Mouse (Mus musculus) embryonic facial prominence, embryonic 14.5 days (tissue): ENCODE results near the gene Epsti1. TPM values are rescaled to one million over a fixed set of nuclear protein-coding genes. Genes with fewer than 3 reads are reported as not detected.

Experiments used
- ATAC-seq: fragments of 200-750 bp; cut with Nextera tagmentation; 2 replicates; pipeline ENCODE4 v1.8.0; 2017; ENCODE audit warnings: low read depth, moderate number of reproducible peaks, moderate TSS enrichment
- DNase-seq: peaks from one replicate; pipeline ENCODE4 v3.0.0-alpha.2; 2015; ENCODE audit warnings: low spot score
- H3K27ac ChIP-seq: fragments of 300-500 bp; sonication (generic); replicated peaks from 2 replicates; pipeline ENCODE4 v1.5.1; 2014; ENCODE audit warnings: low read depth, mild to moderate bottlenecking, low read length, moderate library complexity
- H3K27me3 ChIP-seq: fragments of 300-500 bp; sonication (generic); replicated peaks from 2 replicates; pipeline ENCODE4 v1.6.1; 2014; ENCODE audit warnings: low read length; ENCODE audit not compliant: control insufficient read depth, insufficient read depth
- H3K36me3 ChIP-seq: fragments of 300-500 bp; sonication (generic); 2 replicates; pipeline ENCODE4 v1.6.1; 2014; ENCODE audit warnings: low read length, mixed read lengths; ENCODE audit not compliant: control insufficient read depth, insufficient read depth
- H3K4me1 ChIP-seq: fragments of 300-500 bp; sonication (generic); 2 replicates; pipeline ENCODE4 v1.6.1; 2014; ENCODE audit warnings: antibody characterized with exemption, low read length; ENCODE audit not compliant: control insufficient read depth, insufficient read depth
- H3K4me2 ChIP-seq: fragments of 300-500 bp; sonication (generic); 2 replicates; pipeline ENCODE4 v1.6.1; 2014; ENCODE audit warnings: low read depth, mild to moderate bottlenecking, low read length, moderate library complexity, mixed read lengths
- H3K4me3 ChIP-seq: fragments of 300-500 bp; sonication (generic); 2 replicates; pipeline ENCODE4 v1.5.1; 2014; ENCODE audit warnings: low read depth, mild to moderate bottlenecking, low read length
- H3K9ac ChIP-seq: fragments of 300-500 bp; sonication (generic); 2 replicates; pipeline ENCODE4 v1.6.1; 2014; ENCODE audit warnings: low read depth, mild to moderate bottlenecking, low read length, moderate library complexity, mixed read lengths
- H3K9me3 ChIP-seq: fragments of 300-500 bp; sonication (generic); 2 replicates; pipeline ENCODE4 v1.6.1; 2016; ENCODE audit warnings: low read length; ENCODE audit not compliant: control insufficient read depth
- WGBS: fragments of 180-500 bp; shearing (Covaris S2); extraction: QIAGEN DNeasy Blood & Tissue Kit; methylation state at CpG from one replicate; pipeline ENCODE4 v1.1.7; 2014; 5-methylcytosine and 5-hydroxymethylcytosine counted together
- polyA plus RNA-seq: library from polyadenylated mRNA; unstranded; fragments of >200 nt; fragmentation: Nextera tagmentation; extraction: Ambion mirVana; gene quantifications from 2 replicates; pipeline ENCODE4 v1.2.1, GENCODE M21; 2014

The Epsti1 gene
- polyA plus RNA-seq, result 1.1 TPM in 2 replicates

GRCm38 (mm10) chr14:77904171-77904762, at the start of gene Epsti1:
Gene Epsti1, plus strand, starts transcription at chr14:77904239.
- Histone ChIP-seq H3K4me1 (no peaks in the 10 kb centered on the region), H3K27ac (no peak within 1 kb of the TSS), H3K4me3 (no peak within 1 kb of the TSS), H3K27me3 (no peaks in the 10 kb centered on the region), H3K9ac (no peak within 1 kb of the TSS), H3K9me3 (no peaks in the 10 kb centered on the region), H3K4me2 (no peak within 1 kb of the TSS), H3K36me3 (no peaks in the 10 kb centered on the region)
- WGBS, result 64% methylated on average over 15 of the region's 15 CpGs
- DNase-seq (no peak), ATAC-seq (no peak)

GRCm38 (mm10) chr14:77859894-77860293, 44.1 kb upstream of the Epsti1 start:
- Histone ChIP-seq H3K27me3 (no peaks in the 10 kb centered on the region), H3K4me1 (no peaks in the 10 kb centered on the region), H3K9ac (no peak overlapping the region), H3K4me3 (no peak overlapping the region), H3K4me2 (no peak overlapping the region), H3K36me3 (0 out of 2 replicates have a peak, but pooled peaks cover 5% of the 10 kb centered on the region), H3K27ac (no peak overlapping the region), H3K9me3 (no peaks in the 10 kb centered on the region)
- 77% methylated on average over 1 of the region's 1 CpGs for WGBS
- DNase-seq, result no peak
- ATAC-seq, result no peak

GRCm38 (mm10) chr14:77860841-77861560, 43.0 kb upstream of the Epsti1 start:
- no peak for ATAC-seq
- Histone ChIP-seq H3K4me3 (no peak overlapping the region), H3K4me2 (no peak overlapping the region), H3K27me3 (no peaks in the 10 kb centered on the region), H3K27ac (no peak overlapping the region), H3K9me3 (no peaks in the 10 kb centered on the region), H3K36me3 (no peaks in the 10 kb centered on the region), H3K9ac (no peak overlapping the region), H3K4me1 (no peaks in the 10 kb centered on the region)
- DNase-seq, result no peak
- WGBS, result 61% methylated on average over 5 of the region's 5 CpGs

- no peak overlapping the region for H3K9ac ChIP-seq
- WGBS, result 71% methylated on average over 3 of the region's 3 CpGs
- no peaks in the 10 kb centered on the region for H3K36me3 ChIP-seq
- no peaks in the 10 kb centered on the region for H3K9me3 ChIP-seq
- H3K27ac ChIP-seq, result no peak overlapping the region
- H3K4me3 ChIP-seq, result no peak overlapping the region
- H3K27me3 ChIP-seq, result no peaks in the 10 kb centered on the region
- DNase-seq (no peak), ATAC-seq (no peak)
- H3K4me2 ChIP-seq, result no peak overlapping the region
- no peaks in the 10 kb centered on the region for H3K4me1 ChIP-seq
Measured at GRCm38 (mm10) chr14:77864051-77864450, 40.0 kb upstream of the Epsti1 start.

- no peak overlapping the region for H3K27ac ChIP-seq
- H3K4me2 ChIP-seq, result no peak overlapping the region
- no peak for DNase-seq
- H3K9me3 ChIP-seq, result no peaks in the 10 kb centered on the region
- WGBS, result 84% methylated on average over 6 of the region's 6 CpGs
- no peak overlapping the region for H3K9ac ChIP-seq
- no peaks in the 10 kb centered on the region for H3K4me1 ChIP-seq
- no peaks in the 10 kb centered on the region for H3K36me3 ChIP-seq
- no peak overlapping the region for H3K4me3 ChIP-seq
- ATAC-seq, result no peak
- H3K27me3 ChIP-seq, result no peaks in the 10 kb centered on the region
Measured at GRCm38 (mm10) chr14:77864510-77864909, 39.5 kb upstream of the Epsti1 start.

- Histone ChIP-seq H3K27ac (no peak overlapping the region), H3K9me3 (no peaks in the 10 kb centered on the region), H3K9ac (no peak overlapping the region), H3K4me1 (no peaks in the 10 kb centered on the region), H3K27me3 (no peaks in the 10 kb centered on the region), H3K36me3 (no peaks in the 10 kb centered on the region), H3K4me3 (no peak overlapping the region), H3K4me2 (no peak overlapping the region)
- DNase-seq (no peak), ATAC-seq (no peak)
- WGBS, result 83% methylated on average over 5 of the region's 5 CpGs
Measured at GRCm38 (mm10) chr14:77867601-77868000, 36.4 kb upstream of the Epsti1 start.

GRCm38 (mm10) chr14:77870926-77871325, 33.1 kb upstream of the Epsti1 start:
- DNase-seq (no peak), ATAC-seq (no peak)
- Histone ChIP-seq H3K27ac (no peak overlapping the region), H3K27me3 (no peaks in the 10 kb centered on the region), H3K9ac (no peak overlapping the region), H3K36me3 (no peaks in the 10 kb centered on the region), H3K4me3 (no peak overlapping the region), H3K4me1 (no peaks in the 10 kb centered on the region), H3K4me2 (no peak overlapping the region), H3K9me3 (no peaks in the 10 kb centered on the region)
- 76% methylated on average over 3 of the region's 3 CpGs for WGBS

GRCm38 (mm10) chr14:77871380-77871975, 32.6 kb upstream of the Epsti1 start:
- no peak overlapping the region for H3K4me3 ChIP-seq
- WGBS, result 92% methylated on average over 6 of the region's 6 CpGs
- H3K27ac ChIP-seq, result no peak overlapping the region
- ATAC-seq (no peak), DNase-seq (no peak)
- no peaks in the 10 kb centered on the region for H3K36me3 ChIP-seq
- H3K27me3 ChIP-seq, result no peaks in the 10 kb centered on the region
- no peak overlapping the region for H3K4me2 ChIP-seq
- H3K9me3 ChIP-seq, result no peaks in the 10 kb centered on the region
- no peak overlapping the region for H3K9ac ChIP-seq
- H3K4me1 ChIP-seq, result no peaks in the 10 kb centered on the region
